Mouse (Mus musculus): ENCODE data around the gene Fhl3. TPM values are rescaled to one million over a fixed set of nuclear protein-coding genes. Genes with fewer than 3 reads are reported as not detected.

The Fhl3 gene
- 0.60 and 0.63 TPM in 2 replicates for polyA plus RNA-seq (2021; fragmentation: Nextera tagmentation)
- long read RNA-seq, experiment 1 = 0 reads
- long read RNA-seq, experiment 2 = 0 reads

GRCm38 (mm10) chr4:124700248-124700971 is at the start of gene Fhl3:
Gene Fhl3 (plus strand): TSS chr4:124700701.

DNA sequence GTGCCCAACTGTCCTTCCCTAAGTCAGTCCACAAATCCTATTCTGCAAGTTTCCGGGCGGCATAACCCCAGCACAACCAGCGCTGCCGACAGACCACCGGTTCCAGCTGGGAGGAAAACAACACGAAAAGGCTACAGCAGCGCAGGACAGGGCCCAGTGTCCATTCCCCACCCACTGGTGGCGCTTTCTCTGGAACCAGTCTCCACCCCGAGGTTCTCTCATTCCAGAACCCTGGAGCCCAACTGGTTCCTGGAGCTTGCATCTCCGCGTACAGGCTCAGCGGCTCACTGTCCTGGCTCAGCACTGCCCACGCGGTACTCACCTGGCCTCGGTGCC is 44.0 kb upstream of the Fhl3 start, which contains the start of gene Pou3f1:
Gene Pou3f1 (plus strand): TSS at position 290 of the 336 bp plus-strand sequence.

GRCm38 (mm10) chr4:124693135-124693894 is 7.2 kb upstream of the Fhl3 start, which contains the start of gene Utp11:
Gene Utp11 (minus strand): TSS chr4:124693600.

GRCm38 (mm10) chr4:124714545-124715481 is 14.3 kb downstream of the Fhl3 start, which contains the start of gene Sf3a3:
Gene Sf3a3 (plus strand): TSS chr4:124714776.

DNA sequence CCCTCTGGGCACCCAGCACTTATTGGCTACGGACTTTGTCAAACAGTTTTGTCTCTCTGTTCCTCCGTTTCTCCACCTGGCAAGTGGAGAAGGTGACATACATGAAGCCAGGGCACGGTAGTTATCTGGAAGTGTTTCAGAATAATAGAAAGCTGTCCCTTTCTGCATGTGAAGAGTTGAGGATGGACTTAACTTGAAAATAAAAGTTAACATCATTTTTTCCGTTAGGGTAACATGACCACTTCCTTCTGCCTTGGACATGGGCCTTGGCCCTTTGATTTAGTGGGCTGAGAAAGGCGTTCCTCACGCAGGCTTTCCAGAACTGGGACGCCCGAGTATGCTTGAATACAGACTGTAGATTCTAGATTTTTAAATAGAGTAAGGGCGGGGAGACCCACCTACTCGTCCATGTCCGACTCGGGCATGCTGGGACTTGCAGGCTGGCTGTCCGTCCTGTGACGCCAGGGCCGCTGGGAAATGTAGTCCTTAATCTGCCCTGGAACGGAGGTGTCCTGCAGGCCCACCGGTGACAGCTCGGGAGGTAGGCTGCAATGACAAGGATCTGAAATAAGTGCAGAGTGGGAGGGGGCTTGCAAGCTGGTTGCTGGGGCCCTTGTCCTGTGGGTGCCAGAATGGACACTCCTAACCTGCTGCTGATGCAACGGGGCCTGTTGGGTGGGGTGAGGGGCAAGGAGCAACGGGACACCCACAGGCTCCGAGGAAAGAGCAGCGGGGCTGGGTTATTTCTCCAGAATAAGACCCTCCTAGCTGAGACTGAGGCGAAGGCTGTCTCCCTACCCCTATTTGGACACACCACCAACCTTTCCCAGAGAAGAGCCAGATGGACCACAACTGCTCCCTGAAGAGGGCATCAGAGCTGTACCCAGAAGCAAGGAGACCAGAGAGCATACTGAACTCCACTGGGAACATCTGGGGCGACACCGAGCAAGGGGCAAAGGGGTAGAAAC is 41.2 kb downstream of the Fhl3 start, which contains the start of gene Inpp5b:
Gene Inpp5b (plus strand): TSS at position 475 of the 968 bp plus-strand sequence.

Other genes with a start within 250 kb of the Fhl3 start
- gene 3100002H09Rik, start 89.9 kb upstream of the Fhl3 start, polyA plus RNA-seq (2021; fragmentation: Nextera tagmentation) = not detected in 2 replicates
- 3.9 and 5.1 TPM in 2 replicates for gene Pou3f1, start 43.9 kb upstream of the Fhl3 start, polyA plus RNA-seq (2021; fragmentation: Nextera tagmentation)
- gene Utp11, start 7.1 kb upstream of the Fhl3 start, polyA plus RNA-seq (2021; fragmentation: Nextera tagmentation) = 30.2 and 34.0 TPM in 2 replicates
- gene Sf3a3, start 14.1 kb downstream of the Fhl3 start, polyA plus RNA-seq (2021; fragmentation: Nextera tagmentation) = 39.4 and 41.9 TPM in 2 replicates
- gene Inpp5b, start 41.1 kb downstream of the Fhl3 start, polyA plus RNA-seq (2021; fragmentation: Nextera tagmentation) = 5.7 and 6.1 TPM in 2 replicates
- 10.3 and 13.4 TPM in 2 replicates for gene Mtf1, start 101.4 kb downstream of the Fhl3 start, polyA plus RNA-seq (2021; fragmentation: Nextera tagmentation)
- 5.0 and 49.2 TPM in 2 replicates for gene Yrdc, start 150.0 kb downstream of the Fhl3 start, polyA plus RNA-seq (2021; fragmentation: Nextera tagmentation)
- gene 1110065P20Rik, start 150.5 kb downstream of the Fhl3 start, polyA plus RNA-seq (2021; fragmentation: Nextera tagmentation) = 84.5 and 117 TPM in 2 replicates
- gene Maneal, start 161.5 kb downstream of the Fhl3 start, polyA plus RNA-seq (2021; fragmentation: Nextera tagmentation) = 8.9 and 11.2 TPM in 2 replicates
- gene Epha10, start 180.2 kb downstream of the Fhl3 start, polyA plus RNA-seq (2021; fragmentation: Nextera tagmentation) = 2.3 and 7.8 TPM in 2 replicates
- gene 9930104L06Rik, start 236.3 kb downstream of the Fhl3 start, polyA plus RNA-seq (2021; fragmentation: Nextera tagmentation) = 3.9 and 5.8 TPM in 2 replicates
- gene Cdca8, start 238.6 kb downstream of the Fhl3 start, polyA plus RNA-seq (2021; fragmentation: Nextera tagmentation) = 2.2 and 2.5 TPM in 2 replicates

All from left cerebral cortex, adult 6 months (tissue).